Comparison of ENCODE assay signal across 9 mouse cellular contexts in genomic region chr8:94976651-94977417, GRCm38 (mm10). TPM values are rescaled to one million over a fixed set of nuclear protein-coding genes. Genes with fewer than 3 reads are reported as not detected.
DNase-seq lines count a peak whose midpoint lies in the region; ATAC-seq lines count a peak whose summit lies in the region.
"Had no signal": no experiment of that assay in that cellular context is flagged by ENCODE, and none has a peak within 500 bp of the region (broad histone marks: within the 10 kb centered on the region; RNA-seq: fewer than 3 reads in every experiment).

No protein-coding gene starts in this region.

- peak overlapping the region; percentile 74 for H3K27ac ChIP-seq in embryonic facial prominence, embryonic 14.5 days (replicated peaks; ENCODE audit: low read depth, low read length)
- H3K27ac ChIP-seq in kidney, embryonic 14.5 days (ENCODE audit: low read depth, low read length), result peak overlapping the region; percentile 40
- H3K27ac ChIP-seq: macrophage had no signal

- H3K4me2 ChIP-seq in embryonic facial prominence, embryonic 14.5 days (ENCODE audit: low read depth, low read length), result peak overlapping the region; percentile 30
- H3K4me2 ChIP-seq in kidney, embryonic 14.5 days (replicated peaks; ENCODE audit: low read depth, low read length), result peak overlapping the region; percentile 36

- no peak overlapping the region; the same call in 1 of the 2 replicates for H3K9ac ChIP-seq in embryonic facial prominence, embryonic 14.5 days (ENCODE audit: low read depth, low read length)
- peak overlapping the region; percentile 18 for H3K9ac ChIP-seq in kidney, embryonic 14.5 days (ENCODE audit: low read depth, low read length)

- WGBS in embryonic facial prominence, embryonic 14.5 days, result 17% methylated on average over 17 of the region's 17 CpGs
- 13% methylated on average over 17 of the region's 17 CpGs for WGBS in kidney, embryonic 14.5 days

- H3K27me3 ChIP-seq in erythroblast, embryonic 14.5 days (ENCODE audit: control insufficient read depth), result peaks cover 16% of the 10 kb centered on the region
- no peaks in the 10 kb centered on the region; the same call in 1 of the 2 replicates for H3K27me3 ChIP-seq in embryonic facial prominence, embryonic 14.5 days (replicated peaks; ENCODE audit: control insufficient read depth, insufficient read depth, low read length)
- H3K27me3 ChIP-seq in kidney, embryonic 14.5 days (ENCODE audit: control insufficient read depth, insufficient read depth, low read length), result 0 out of 2 replicates have a peak, but pooled peaks cover 3% of the 10 kb centered on the region

- H3K4me1 ChIP-seq in erythroblast, embryonic 14.5 days (ENCODE audit: control insufficient read depth), result peaks cover 76% of the 10 kb centered on the region
- peaks cover 9% of the 10 kb centered on the region; the same call in 1 of the 2 replicates for H3K4me1 ChIP-seq in embryonic facial prominence, embryonic 14.5 days (ENCODE audit: control insufficient read depth, insufficient read depth, low read length)
- 0 out of 2 replicates have a peak, but pooled peaks cover 4% of the 10 kb centered on the region for H3K4me1 ChIP-seq in kidney, embryonic 14.5 days (ENCODE audit: control insufficient read depth, insufficient read depth, low read length)

- peak overlapping the region; percentile 55 for H3K4me3 ChIP-seq in erythroblast, embryonic 14.5 days (replicated peaks)
- peak overlapping the region; percentile 34 for H3K4me3 ChIP-seq in embryonic facial prominence, embryonic 14.5 days (ENCODE audit: low read depth, low read length)
- H3K4me3 ChIP-seq in kidney, embryonic 14.5 days (ENCODE audit: low read length), result peak overlapping the region; percentile 25

- peak; percentile 84 for DNase-seq in embryonic facial prominence, embryonic 14.5 days (ENCODE audit: low spot score)
- peak; percentile 78 for DNase-seq in lung, postnatal 25 days (ENCODE audit: low spot score)
- DNase-seq in thymus, postnatal 10 days (ENCODE audit: low spot score in 2 of 2), result peak; percentile 68 to 76
- no peak for DNase-seq in cerebellum, adult 9-11 months
- no peak for DNase-seq in frontal cortex, adult 2 months (ENCODE audit: extremely low spot score in 1 of 2, low spot score in 1 of 2)

- H3K36me3 ChIP-seq in erythroblast, embryonic 14.5 days (ENCODE audit: control insufficient read depth), result no peaks in the 10 kb centered on the region
- H3K36me3 ChIP-seq in embryonic facial prominence, embryonic 14.5 days (ENCODE audit: control insufficient read depth, insufficient read depth, low read length), result no peaks in the 10 kb centered on the region
- H3K36me3 ChIP-seq in kidney, embryonic 14.5 days (ENCODE audit: control insufficient read depth, insufficient read depth, low read length), result no peaks in the 10 kb centered on the region

- no peaks in the 10 kb centered on the region for H3K9me3 ChIP-seq in erythroblast, embryonic 14.5 days (ENCODE audit: control insufficient read depth, low read length)
- H3K9me3 ChIP-seq in embryonic facial prominence, embryonic 14.5 days (ENCODE audit: control insufficient read depth, low read length), result no peaks in the 10 kb centered on the region
- no peaks in the 10 kb centered on the region for H3K9me3 ChIP-seq in kidney, embryonic 14.5 days (ENCODE audit: control insufficient read depth, low read length)

- ATAC-seq in erythroblast, adult 5-6 weeks (replicated peaks; ENCODE audit: low FRiP score, poor library complexity, severe bottlenecking), result no peak
- ATAC-seq in embryonic facial prominence, embryonic 14.5 days (ENCODE audit: low read depth), result peak; percentile 78
- ATAC-seq in kidney, embryonic 14.5 days (ENCODE audit: low FRiP score, low TSS enrichment), result peak; percentile 60

RNA-seq across cellular contexts. Expression of gene Adgrg1, which starts 2.3 kb away (rescaled TPM):
- polyA plus RNA-seq in erythroblast, embryonic 14.5 days (2012), result 14.3 and 18.4 TPM in 2 replicates
- total RNA-seq in erythroblast, adult 5-6 weeks (2015; ENCODE audit: low replicate concordance), result 28.2 and 32.1 TPM in 2 replicates
- 7.1 and 7.5 TPM in 2 replicates for total RNA-seq in erythroblast, adult 5-6 weeks (2017; ENCODE audit: low replicate concordance)
- 16.3 and 18.8 TPM in 2 replicates for polyA plus RNA-seq in embryonic facial prominence, embryonic 14.5 days (2014; fragmentation: Nextera tagmentation; extraction: Ambion mirVana)
- polyA plus RNA-seq in kidney, embryonic 14.5 days (2014; fragmentation: Nextera tagmentation; extraction: Ambion mirVana), result 15.5 and 31.3 TPM in 2 replicates
- polyA plus RNA-seq in frontal cortex, adult 2 months (2012; rRNA removed), result 127 and 147 TPM in 2 replicates

RNA-seq across cellular contexts. Expression of gene Adgrg3, which starts 40.7 kb away (rescaled TPM):
- 0.08 and 0.17 TPM in 2 replicates for polyA plus RNA-seq in erythroblast, embryonic 14.5 days (2012)
- total RNA-seq in erythroblast, adult 5-6 weeks (2015; ENCODE audit: low replicate concordance), result 24.2 and 30.9 TPM in 2 replicates
- 20.9 and 34.9 TPM in 2 replicates for total RNA-seq in erythroblast, adult 5-6 weeks (2017; ENCODE audit: low replicate concordance)
- 3.3 and 3.6 TPM in 2 replicates for polyA plus RNA-seq in embryonic facial prominence, embryonic 14.5 days (2014; fragmentation: Nextera tagmentation; extraction: Ambion mirVana)
- 2.9 and 3.8 TPM in 2 replicates for polyA plus RNA-seq in kidney, embryonic 14.5 days (2014; fragmentation: Nextera tagmentation; extraction: Ambion mirVana)
- 0.54 and 0.59 TPM in 2 replicates for polyA plus RNA-seq in frontal cortex, adult 2 months (2012; rRNA removed)

RNA-seq across cellular contexts. Expression of gene Adgrg5, which starts 53.3 kb away (rescaled TPM):
- 0.03 TPM in 1 of 2 replicates, not detected in the other for polyA plus RNA-seq in erythroblast, embryonic 14.5 days (2012)
- 0.19 and 1.0 TPM in 2 replicates for total RNA-seq in erythroblast, adult 5-6 weeks (2015; ENCODE audit: low replicate concordance)
- total RNA-seq in erythroblast, adult 5-6 weeks (2017; ENCODE audit: low replicate concordance), result 0.85 TPM in 1 of 2 replicates, not detected in the other
- 0.21 TPM in 2 replicates for polyA plus RNA-seq in embryonic facial prominence, embryonic 14.5 days (2014; fragmentation: Nextera tagmentation; extraction: Ambion mirVana)
- polyA plus RNA-seq in kidney, embryonic 14.5 days (2014; fragmentation: Nextera tagmentation; extraction: Ambion mirVana), result not detected in 2 replicates
- polyA plus RNA-seq in frontal cortex, adult 2 months (2012; rRNA removed), result 0.04 and 0.06 TPM in 2 replicates

RNA-seq across cellular contexts. Expression of gene Ccdc102a, which starts 58.9 kb away (rescaled TPM):
- polyA plus RNA-seq in erythroblast, embryonic 14.5 days (2012), result 0.02 and 0.06 TPM in 2 replicates
- total RNA-seq in erythroblast, adult 5-6 weeks (2015; ENCODE audit: low replicate concordance), result not detected in 2 replicates
- 1.3 and 1.4 TPM in 2 replicates for total RNA-seq in erythroblast, adult 5-6 weeks (2017; ENCODE audit: low replicate concordance)
- polyA plus RNA-seq in embryonic facial prominence, embryonic 14.5 days (2014; fragmentation: Nextera tagmentation; extraction: Ambion mirVana), result 38.5 and 49.5 TPM in 2 replicates
- polyA plus RNA-seq in kidney, embryonic 14.5 days (2014; fragmentation: Nextera tagmentation; extraction: Ambion mirVana), result 24.2 and 29.4 TPM in 2 replicates
- 2.9 and 3.1 TPM in 2 replicates for polyA plus RNA-seq in frontal cortex, adult 2 months (2012; rRNA removed)

Comparison
In these comparisons a context has a peak if more than half of its experiments do, and no peak if none do; other contexts are left out.
1. DNase-seq: peak in embryonic facial prominence, embryonic 14.5 days (single experiment), lung, postnatal 25 days (single experiment) and thymus, postnatal 10 days (2 of 2); none in cerebellum, adult 9-11 months (single experiment) and frontal cortex, adult 2 months (0 of 2).
2. Peak in every context shown above with its lines, with median percentiles within 50 percentile points of each other: H3K4me3 ChIP-seq.